Mouse (Mus musculus) kidney, embryonic 15.5 days (tissue): ENCODE results near the gene Akr1b10. TPM values are rescaled to one million over a fixed set of nuclear protein-coding genes. Genes with fewer than 3 reads are reported as not detected.
A peak's percentile ranks its signal among the peaks of the same experiment; 100 is the strongest.
"Not testable (repeated sequence)": the region's sequence is repeated elsewhere in the genome, so short reads cannot be mapped to it uniquely, and the experiment has no call there.

ENCODE experiments used
- ATAC-seq: fragments of 200-750 bp; cut with Nextera tagmentation; replicated peaks from 2 replicates; pipeline ENCODE4 v1.8.0; 2017; ENCODE audit warnings: moderate TSS enrichment; ENCODE audit not compliant: low FRiP score
- H3K27ac ChIP-seq: fragments of 300-500 bp; sonication (generic); 2 replicates; pipeline ENCODE4 v1.5.1; 2015; ENCODE audit warnings: mild to moderate bottlenecking, inconsistent platforms
- H3K27me3 ChIP-seq: fragments of 300-500 bp; sonication (generic); 2 replicates; pipeline ENCODE4 v1.6.1; 2015; ENCODE audit warnings: inconsistent platforms
- H3K36me3 ChIP-seq: fragments of 300-500 bp; sonication (generic); 2 replicates; pipeline ENCODE4 v1.6.1; 2015; ENCODE audit warnings: inconsistent platforms
- H3K4me1 ChIP-seq: fragments of 300-500 bp; sonication (generic); 2 replicates; pipeline ENCODE4 v1.6.1; 2015; ENCODE audit warnings: inconsistent platforms
- H3K4me2 ChIP-seq: fragments of 300-500 bp; sonication (generic); 2 replicates; pipeline ENCODE4 v1.6.1; 2015; ENCODE audit warnings: moderate library complexity, mild to moderate bottlenecking, inconsistent platforms
- H3K4me3 ChIP-seq: fragments of 300-500 bp; sonication (generic); replicated peaks from 2 replicates; pipeline ENCODE4 v1.5.1; 2015; ENCODE audit warnings: mild to moderate bottlenecking, inconsistent platforms
- H3K9ac ChIP-seq: fragments of 300-500 bp; sonication (generic); 2 replicates; pipeline ENCODE4 v1.6.1; 2015; ENCODE audit warnings: mild to moderate bottlenecking, inconsistent platforms
- H3K9me3 ChIP-seq: fragments of 300-500 bp; sonication (generic); replicated peaks from 2 replicates; pipeline ENCODE4 v1.6.1; 2016; ENCODE audit warnings: inconsistent platforms
- WGBS: fragments of 180-500 bp; shearing (Covaris S2); methylation state at CpG from one replicate; pipeline ENCODE4 v1.1.7; 2015; ENCODE audit warnings: mixed read lengths; 5-methylcytosine and 5-hydroxymethylcytosine counted together
- polyA plus RNA-seq: library from polyadenylated mRNA; unstranded; fragments of >200 nt; fragmentation: Nextera tagmentation; extraction: Ambion mirVana; gene quantifications from 2 replicates; pipeline ENCODE4 v1.2.1, GENCODE M21; 2015

Gene Akr1b10
- 28.8 and 29.9 TPM in 2 replicates for polyA plus RNA-seq

- Histone ChIP-seq H3K27me3 (no peaks in the 10 kb centered on the region), H3K27ac (peak within 1 kb of the TSS; percentile 80), H3K4me3 (peak within 1 kb of the TSS; percentile 65), H3K36me3 (peaks cover 17% of the 10 kb centered on the region; the same call in 1 of the 2 replicates), H3K9ac (peak within 1 kb of the TSS; percentile 59), H3K9me3 (no peaks in the 10 kb centered on the region), H3K4me1 (peaks cover 16% of the 10 kb centered on the region; the same call in 1 of the 2 replicates), H3K4me2 (peak within 1 kb of the TSS; percentile 72)
- peak; percentile 85 for ATAC-seq
- WGBS = under 1% methylated on average over 17 of the region's 17 CpGs
These were observed at the start of gene Akr1b10 for GRCm38 (mm10) chr6:34384110-34384661. Gene Akr1b10, plus strand, starts transcription at chr6:34384218.

- Histone ChIP-seq H3K4me2 (no peak overlapping the region), H3K4me1 (no peaks in the 10 kb centered on the region), H3K9ac (no peak overlapping the region), H3K36me3 (no peaks in the 10 kb centered on the region), H3K9me3 (no peaks in the 10 kb centered on the region), H3K27me3 (no peaks in the 10 kb centered on the region), H3K27ac (no peak overlapping the region), H3K4me3 (no peak overlapping the region)
- 85% methylated on average over 5 of the region's 5 CpGs for WGBS
- ATAC-seq = no peak
These were observed 49.3 kb upstream of the Akr1b10 start for GRCm38 (mm10) chr6:34334673-34335072.

GRCm38 (mm10) chr6:34337799-34338198 lies 46.2 kb upstream of the Akr1b10 start:
- no peak overlapping the region for H3K27ac ChIP-seq
- ATAC-seq = no peak

GRCm38 (mm10) chr6:34341991-34342390 lies 42.0 kb upstream of the Akr1b10 start:
- H3K9me3 ChIP-seq = no peaks in the 10 kb centered on the region
- H3K4me2 ChIP-seq = no peak overlapping the region
- H3K4me1 ChIP-seq = peaks cover 14% of the 10 kb centered on the region; the same call in 1 of the 2 replicates
- 83% methylated on average over 4 of the region's 4 CpGs for WGBS
- H3K27me3 ChIP-seq = no peaks in the 10 kb centered on the region
- no peaks in the 10 kb centered on the region for H3K36me3 ChIP-seq
- H3K9ac ChIP-seq = no peak overlapping the region
- no peak overlapping the region for H3K4me3 ChIP-seq
- H3K27ac ChIP-seq = no peak overlapping the region
- ATAC-seq = no peak

More at GRCm38 (mm10) chr6:34337799-34338198, 46.2 kb upstream of the Akr1b10 start:
- Histone ChIP-seq H3K4me2 (no peak overlapping the region), H3K9ac (no peak overlapping the region), H3K36me3 (no peaks in the 10 kb centered on the region), H3K4me1 (no peaks in the 10 kb centered on the region), H3K27me3 (no peaks in the 10 kb centered on the region), H3K4me3 (no peak overlapping the region), H3K9me3 (no peaks in the 10 kb centered on the region)
- 88% methylated on average over 2 of the region's 2 CpGs for WGBS

- Histone ChIP-seq H3K27ac (no peak overlapping the region), H3K9ac (no peak overlapping the region), H3K4me1 (peaks cover 14% of the 10 kb centered on the region; the same call in 1 of the 2 replicates), H3K36me3 (no peaks in the 10 kb centered on the region), H3K4me3 (no peak overlapping the region), H3K4me2 (no peak overlapping the region), H3K27me3 (no peaks in the 10 kb centered on the region), H3K9me3 (no peaks in the 10 kb centered on the region)
- WGBS = 78% methylated on average over 2 of the region's 2 CpGs
- ATAC-seq = no peak
These were observed 41.5 kb upstream of the Akr1b10 start for GRCm38 (mm10) chr6:34342476-34342875.

- H3K27me3 ChIP-seq = no peaks in the 10 kb centered on the region
- H3K4me3 ChIP-seq = no peak overlapping the region
- H3K4me1 ChIP-seq = peaks cover 14% of the 10 kb centered on the region; the same call in 1 of the 2 replicates
- no peak for ATAC-seq
- H3K9me3 ChIP-seq = no peaks in the 10 kb centered on the region
- H3K36me3 ChIP-seq = no peaks in the 10 kb centered on the region
- H3K9ac ChIP-seq = no peak overlapping the region
- H3K4me2 ChIP-seq = no peak overlapping the region
- 84% methylated on average over 6 of the region's 6 CpGs for WGBS
- H3K27ac ChIP-seq = no peak overlapping the region
These were observed 40.6 kb upstream of the Akr1b10 start for GRCm38 (mm10) chr6:34343426-34343825.

GRCm38 (mm10) chr6:34344135-34344850 lies 39.7 kb upstream of the Akr1b10 start:
- ATAC-seq = no peak
- Histone ChIP-seq H3K9ac (no peak overlapping the region), H3K27me3 (no peaks in the 10 kb centered on the region), H3K4me1 (peaks cover 14% of the 10 kb centered on the region; the same call in 1 of the 2 replicates), H3K27ac (no peak overlapping the region), H3K4me2 (0 out of 2 replicates have a peak overlapping the region, but pooled peaks have one; percentile 26), H3K4me3 (no peak overlapping the region), H3K9me3 (no peaks in the 10 kb centered on the region), H3K36me3 (no peaks in the 10 kb centered on the region)
- 65% methylated on average over 10 of the region's 10 CpGs for WGBS

- H3K27me3 ChIP-seq = no peaks in the 10 kb centered on the region
- no peaks in the 10 kb centered on the region for H3K9me3 ChIP-seq
- H3K36me3 ChIP-seq = no peaks in the 10 kb centered on the region
- 30% methylated on average over 9 of the region's 9 CpGs for WGBS
- H3K4me3 ChIP-seq = no peak overlapping the region
- H3K4me2 ChIP-seq = peak overlapping the region; percentile 26; the same call in 1 of the 2 replicates
- no peak overlapping the region for H3K9ac ChIP-seq
- H3K4me1 ChIP-seq = peaks cover 14% of the 10 kb centered on the region; the same call in 1 of the 2 replicates
- ATAC-seq = no peak
- H3K27ac ChIP-seq = peak overlapping the region; percentile 18; the same call in 1 of the 2 replicates
These were observed 39.1 kb upstream of the Akr1b10 start for GRCm38 (mm10) chr6:34344935-34345334.

- WGBS = 49% methylated on average over 14 of the region's 14 CpGs
- ATAC-seq = peak; percentile 54; the same call in 1 of the 2 replicates
- no peak overlapping the region for H3K9ac ChIP-seq
These were observed 37.7 kb upstream of the Akr1b10 start for GRCm38 (mm10) chr6:34346096-34346898.

GRCm38 (mm10) chr6:34350037-34350699 lies 33.9 kb upstream of the Akr1b10 start:
- H3K36me3 ChIP-seq = no peaks in the 10 kb centered on the region
- no peak overlapping the region for H3K4me2 ChIP-seq
- no peaks in the 10 kb centered on the region for H3K27me3 ChIP-seq
- H3K27ac ChIP-seq = no peak overlapping the region
- ATAC-seq = no peak
- no peak overlapping the region for H3K4me3 ChIP-seq
- peaks cover 22% of the 10 kb centered on the region for H3K4me1 ChIP-seq
- WGBS = 86% methylated on average over 12 of the region's 12 CpGs
- no peaks in the 10 kb centered on the region for H3K9me3 ChIP-seq
- H3K9ac ChIP-seq = no peak overlapping the region

More at GRCm38 (mm10) chr6:34346096-34346898, 37.7 kb upstream of the Akr1b10 start:
- H3K4me1 ChIP-seq = peaks cover 14% of the 10 kb centered on the region; the same call in 1 of the 2 replicates
- no peak overlapping the region for H3K4me3 ChIP-seq
- no peak overlapping the region for H3K27ac ChIP-seq
- H3K4me2 ChIP-seq = peak overlapping the region; percentile 33; the same call in 1 of the 2 replicates
- H3K27me3 ChIP-seq = no peaks in the 10 kb centered on the region
- H3K9me3 ChIP-seq = no peaks in the 10 kb centered on the region
- H3K36me3 ChIP-seq = no peaks in the 10 kb centered on the region

GRCm38 (mm10) chr6:34351481-34351880 lies 32.5 kb upstream of the Akr1b10 start:
- not testable (repeated sequence) for H3K9ac ChIP-seq, ATAC-seq, H3K4me2 ChIP-seq, H3K9me3 ChIP-seq, H3K4me3 ChIP-seq, H3K27ac ChIP-seq, H3K27me3 ChIP-seq, H3K36me3 ChIP-seq
- H3K4me1 ChIP-seq = peaks cover 14% of the 10 kb centered on the region
- WGBS = 43% methylated on average over 10 of the region's 10 CpGs
